In genomic region chr5:68120880-68121279, GRCm38 (mm10) we compare ENCODE assay signal across 15 mouse cellular contexts.
DNase-seq lines count a peak whose midpoint lies in the region; ATAC-seq and TF ChIP-seq lines count a peak whose summit lies in the region.
"Had no signal": no experiment of that assay in that cellular context is flagged by ENCODE, and none has a peak within 500 bp of the region (broad histone marks: within the 10 kb centered on the region; RNA-seq: fewer than 3 reads in every experiment).

No protein-coding gene starts in this region.

- ATAC-seq in lung, embryonic 14.5 days (ENCODE audit: insufficient read depth) = no peak

- H3K27ac ChIP-seq in gastrocnemius, adult 2 months = no peak overlapping the region
- no peak overlapping the region for H3K27ac ChIP-seq in lung, embryonic 14.5 days (ENCODE audit: low read depth)
- H3K27ac ChIP-seq: embryonic facial prominence, embryonic 13.5 days; limb, embryonic 13.5 days; midbrain, embryonic 12.5 days; neural tube, embryonic 13.5 days had no signal

- no peaks in the 10 kb centered on the region for H3K4me1 ChIP-seq in lung, embryonic 14.5 days (ENCODE audit: insufficient read depth)
- H3K4me1 ChIP-seq: embryonic facial prominence, embryonic 13.5 days; limb, embryonic 13.5 days; midbrain, embryonic 12.5 days; neural tube, embryonic 13.5 days had no signal

- no peaks in the 10 kb centered on the region for H3K36me3 ChIP-seq in lung, embryonic 14.5 days (ENCODE audit: insufficient read depth)
- H3K36me3 ChIP-seq: embryonic facial prominence, embryonic 13.5 days; limb, embryonic 13.5 days; midbrain, embryonic 12.5 days; neural tube, embryonic 13.5 days had no signal

- no peaks in the 10 kb centered on the region for H3K27me3 ChIP-seq in lung, embryonic 14.5 days (ENCODE audit: insufficient read depth, low read length)
- H3K27me3 ChIP-seq: embryonic facial prominence, embryonic 13.5 days; limb, embryonic 13.5 days; midbrain, embryonic 12.5 days; neural tube, embryonic 13.5 days had no signal

- intact Hi-C loops in gastrocnemius, adult 2 months (cut with DNase I) = no loop called here

- H3K4me2 ChIP-seq in lung, embryonic 14.5 days = no peak overlapping the region
- H3K4me2 ChIP-seq: embryonic facial prominence, embryonic 13.5 days; limb, embryonic 13.5 days; midbrain, embryonic 12.5 days; neural tube, embryonic 13.5 days had no signal

- peak; percentile 18; the same call in 1 of the 2 replicates for TF ChIP-seq CTCF in gastrocnemius, adult 2 months (IDR thresholded peaks at IDR 0.05)
- TF ChIP-seq CTCF in lung, embryonic 14.5 days (IDR thresholded peaks at IDR 0.05; ENCODE audit: low read depth) = peak; percentile 47

- no peaks in the 10 kb centered on the region for H3K9me3 ChIP-seq in lung, embryonic 14.5 days (ENCODE audit: low read depth, low read length)
- H3K9me3 ChIP-seq: embryonic facial prominence, embryonic 13.5 days; limb, embryonic 13.5 days; midbrain, embryonic 12.5 days; neural tube, embryonic 13.5 days had no signal

- no peak overlapping the region for H3K4me3 ChIP-seq in gastrocnemius, adult 2 months
- no peak overlapping the region for H3K4me3 ChIP-seq in lung, embryonic 14.5 days (ENCODE audit: low read depth, low read length)
- H3K4me3 ChIP-seq: embryonic facial prominence, embryonic 13.5 days; limb, embryonic 13.5 days; midbrain, embryonic 12.5 days; neural tube, embryonic 13.5 days had no signal

- 32% methylated on average over 2 of the region's 2 CpGs for WGBS in lung, embryonic 14.5 days

- DNase-seq in gastrocnemius, adult 2 months = no peak
- DNase-seq in gastrocnemius, postnatal 10 days = no peak
- peak; percentile 55 for DNase-seq in lung, embryonic 14.5 days
- no peak for DNase-seq in lung, postnatal 25 days (ENCODE audit: low spot score)
- peak; percentile 2 for DNase-seq in MEL-GATA-1-ER (ENCODE audit: extremely low read depth, low read depth)
- peak; percentile 25 for DNase-seq in embryo, embryonic 11 days
- no peak for DNase-seq in urinary bladder, postnatal 14 days (ENCODE audit: low spot score)
- DNase-seq in testis, postnatal 14 days (ENCODE audit: low spot score) = no peak
- DNase-seq: lung, postnatal 10 days; right cerebral cortex, adult 18-20 months; thymus, postnatal 36 days had no signal

- no peak overlapping the region for H3K9ac ChIP-seq in lung, embryonic 14.5 days
- H3K9ac ChIP-seq: embryonic facial prominence, embryonic 13.5 days; limb, embryonic 13.5 days; midbrain, embryonic 12.5 days; neural tube, embryonic 13.5 days had no signal

Comparison
In these comparisons a context has a peak if more than half of its experiments do, and no peak if none do; other contexts are left out.
1. DNase-seq: peak in lung, embryonic 14.5 days (single experiment), MEL-GATA-1-ER (single experiment) and embryo, embryonic 11 days (single experiment); none in gastrocnemius, adult 2 months (single experiment), gastrocnemius, postnatal 10 days (single experiment), lung, postnatal 25 days (single experiment), urinary bladder, postnatal 14 days (single experiment) and testis, postnatal 14 days (single experiment).